Mouse (Mus musculus) cerebellum, adult 2 months (tissue): ENCODE results near the gene Efnb2.

Experiments used
- CTCF ChIP-seq: fragments of 200-500 bp; IDR thresholded peaks from 2 replicates; pipeline ENCODE4 v1.5.1; 2011; ENCODE audit warnings: low read depth, mild to moderate bottlenecking, control low read depth, low read length, moderate library complexity, borderline replicate concordance; ENCODE audit not compliant: insufficient read depth
- POLR2A ChIP-seq: fragments of 200-500 bp; IDR thresholded peaks from 2 replicates; pipeline ENCODE4 v1.6.1; 2011; ENCODE audit warnings: low read length, control low read depth, borderline replicate concordance; ENCODE audit not compliant: insufficient read depth

DNA sequence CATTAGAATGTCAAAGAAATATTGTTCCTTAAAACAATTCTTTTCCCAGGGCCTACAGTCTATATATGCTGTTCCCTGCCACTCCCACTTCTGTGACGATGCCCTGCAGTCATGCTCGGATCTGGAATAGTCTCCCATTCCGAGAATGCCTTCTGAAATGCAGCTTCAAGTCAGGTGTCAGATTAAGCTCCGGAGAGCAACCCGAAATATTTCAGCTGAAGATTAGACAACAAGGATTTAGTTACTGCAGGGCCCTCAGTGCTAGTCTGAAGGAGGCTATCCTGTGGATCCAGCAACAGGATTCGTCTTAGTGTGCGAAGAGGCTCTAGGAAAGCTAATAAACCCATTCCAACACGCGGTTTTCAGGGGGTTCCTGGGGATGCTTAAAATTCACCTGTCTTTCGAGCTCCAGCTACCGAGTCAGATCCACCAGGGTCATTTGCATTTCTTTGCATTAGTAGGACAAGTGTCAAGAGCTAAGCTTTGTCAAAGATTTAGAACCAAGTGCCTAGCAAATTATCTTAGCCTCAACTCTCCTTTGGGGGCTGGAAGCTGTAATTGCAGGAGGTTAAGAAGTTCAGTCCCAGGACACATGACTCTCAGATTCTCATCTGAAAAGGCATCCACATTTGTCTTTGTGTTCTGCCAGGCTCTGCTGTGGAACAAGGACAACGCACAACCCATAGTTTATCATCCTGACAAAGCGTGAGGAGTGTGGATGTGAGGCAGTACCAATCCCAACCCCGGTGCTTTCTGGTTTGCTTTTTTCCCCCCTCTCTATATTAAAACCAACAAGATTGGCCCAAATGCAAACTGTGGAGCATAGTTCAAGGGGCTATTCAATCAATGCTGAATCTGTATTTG is 4.2 kb downstream of the Efnb2 start:
- TF ChIP-seq POLR2A: no peak
- no peak for TF ChIP-seq CTCF
